Mouse (Mus musculus) liver, embryonic 14.5 days (tissue): ENCODE data around the gene Slc25a23. TPM values are rescaled to one million over a fixed set of nuclear protein-coding genes. Genes with fewer than 3 reads are reported as not detected.

ENCODE experiments used
- ATAC-seq: fragments of 200-750 bp; cut with Nextera tagmentation; 2 replicates; pipeline ENCODE4 v1.8.0; 2017; ENCODE audit warnings: moderate number of reproducible peaks, mild to moderate bottlenecking, moderate library complexity; ENCODE audit not compliant: insufficient read depth
- DNase-seq, 3 experiments: peaks; one replicate each; pipeline ENCODE4 v3.0.0-alpha.2; 2012 to 2013; ENCODE audit warnings: low read depth in 3 of 3, low spot score in 3 of 3
- H3K27ac ChIP-seq: fragments of 300-500 bp; sonication (generic); 2 replicates; pipeline ENCODE4 v1.5.1; 2014; ENCODE audit warnings: moderate library complexity, mild to moderate bottlenecking, control low read depth, inconsistent platforms
- H3K27me3 ChIP-seq: fragments of 300-500 bp; sonication (generic); 2 replicates; pipeline ENCODE4 v1.6.1; 2014; ENCODE audit warnings: mild to moderate bottlenecking, low read length, moderate library complexity; ENCODE audit not compliant: control insufficient read depth, insufficient read depth
- H3K36me3 ChIP-seq: fragments of 300-500 bp; sonication (generic); replicated peaks from 2 replicates; pipeline ENCODE4 v1.6.1; 2014; ENCODE audit warnings: low read depth; ENCODE audit not compliant: control insufficient read depth, insufficient read depth
- H3K4me1 ChIP-seq, 2 experiments: fragments of 200-500 bp in 1 of 2; fragments of 300-500 bp in 1 of 2; sonication (generic) in 1 of 2; replicated peaks; 2 replicates each; pipeline ENCODE4 v1.6.1; 2012 to 2014; ENCODE audit warnings: antibody characterized with exemption in 1 of 2, inconsistent platforms in 1 of 2, low read length in 1 of 2; ENCODE audit not compliant: control insufficient read depth in 2 of 2, insufficient read depth in 2 of 2
- H3K4me2 ChIP-seq: fragments of 300-500 bp; sonication (generic); 2 replicates; pipeline ENCODE4 v1.6.1; 2014; ENCODE audit warnings: low read depth, mild to moderate bottlenecking, control low read depth, moderate library complexity
- H3K4me3 ChIP-seq, 2 experiments: fragments of 200-500 bp in 1 of 2; fragments of 300-500 bp in 1 of 2; sonication (generic) in 1 of 2; 2 replicates each; pipeline ENCODE4 v1.5.1; 2012 to 2014; ENCODE audit warnings: low read depth in 2 of 2, low read length in 2 of 2, mild to moderate bottlenecking in 2 of 2, control low read depth in 1 of 2, inconsistent platforms in 1 of 2, moderate library complexity in 1 of 2; ENCODE audit not compliant: insufficient read depth in 1 of 2
- H3K9ac ChIP-seq: fragments of 300-500 bp; sonication (generic); replicated peaks from 2 replicates; pipeline ENCODE4 v1.6.1; 2014; ENCODE audit warnings: mild to moderate bottlenecking, control low read depth, moderate library complexity
- H3K9me3 ChIP-seq: fragments of 300-500 bp; sonication (generic); 2 replicates; pipeline ENCODE4 v1.6.1; 2016; ENCODE audit warnings: low read length, mixed read lengths; ENCODE audit not compliant: control insufficient read depth
- CTCF ChIP-seq: IDR thresholded peaks from 2 replicates; pipeline ENCODE4 v1.5.1; 2016; ENCODE audit warnings: antibody characterized with exemption, low read depth, control low read depth
- EP300 ChIP-seq: IDR thresholded peaks from 2 replicates; pipeline ENCODE4 v1.6.1; 2016; ENCODE audit warnings: antibody characterized with exemption, low read depth
- WGBS: fragments of 180-500 bp; shearing (Covaris S2); extraction: QIAGEN DNeasy Blood & Tissue Kit; methylation state at CpG from one replicate; pipeline ENCODE4 v1.1.7; 2014; ENCODE audit not compliant: insufficient replicate concordance; 5-methylcytosine and 5-hydroxymethylcytosine counted together
- polyA plus RNA-seq, 2 experiments: library from polyadenylated mRNA; depleted of rRNA in 1 of 2; stranded (reverse) in 1 of 2; unstranded in 1 of 2; fragments of >200 nt; fragmentation: Nextera tagmentation in 1 of 2; extraction: Ambion mirVana in 1 of 2; gene quantifications; 2 replicates each; pipeline versions ENCODE4 v1.2.1 to v1.2.3; 2012 to 2014

Slc25a23 gene
- polyA plus RNA-seq, 2 experiments = 4.7 to 8.8 TPM

DNA sequence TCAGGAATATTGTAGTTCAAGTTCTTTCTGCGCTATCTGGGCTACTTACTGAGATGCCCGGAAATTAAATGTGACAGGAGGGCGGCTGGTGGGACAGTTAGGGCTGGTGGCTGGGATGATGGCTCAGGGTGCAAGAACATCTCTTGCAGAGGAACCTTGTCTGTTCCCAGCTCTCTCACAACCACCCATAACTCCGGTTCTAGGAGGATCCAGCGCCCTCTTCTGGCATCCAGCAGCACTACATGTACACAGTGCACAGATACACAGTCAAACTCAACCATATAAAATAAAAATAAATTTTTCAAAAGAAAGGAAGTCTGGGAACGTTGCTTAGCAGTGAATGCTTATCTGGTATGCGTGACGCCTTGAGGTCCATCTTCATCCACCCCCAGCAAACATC is 20.7 kb downstream of the Slc25a23 start:
- no peak for TF ChIP-seq EP300
- TF ChIP-seq CTCF = peak; percentile 61
- no peak for DNase-seq
- Histone ChIP-seq H3K4me3 (no peak overlapping the region), H3K36me3 (no peaks in the 10 kb centered on the region), H3K27ac (no peak overlapping the region), H3K4me1 (no peaks in the 10 kb centered on the region), H3K9me3 (no peaks in the 10 kb centered on the region), H3K9ac (no peak overlapping the region), H3K4me2 (no peak overlapping the region), H3K27me3 (no peaks in the 10 kb centered on the region)
- WGBS = 29% methylated on average over 8 of the region's 8 CpGs
- no peak for ATAC-seq

- Histone ChIP-seq H3K9me3 (no peaks in the 10 kb centered on the region), H3K4me3 (peak overlapping the region in 1 of 2 experiments; percentile 61; a peak in 2 of 4 replicates), H3K36me3 (peaks cover 12% of the 10 kb centered on the region), H3K27me3 (no peaks in the 10 kb centered on the region), H3K4me1 (peaks cover 20 to 21% of the 10 kb centered on the region in 2 experiments), H3K9ac (peak overlapping the region; percentile 84; the same call in 1 of the 2 replicates), H3K4me2 (peak overlapping the region; percentile 94), H3K27ac (peak overlapping the region; percentile 88)
- DNase-seq (no peak), ATAC-seq (no peak)
- TF ChIP-seq EP300 = no peak
- TF ChIP-seq CTCF = 0 out of 2 replicates have a peak, but pooled peaks have one; percentile 31
- WGBS = 74% methylated on average over 4 of the region's 4 CpGs
These were observed 26.8 kb downstream of the Slc25a23 start for GRCm38 (mm10) chr17:57032854-57033253.

DNA sequence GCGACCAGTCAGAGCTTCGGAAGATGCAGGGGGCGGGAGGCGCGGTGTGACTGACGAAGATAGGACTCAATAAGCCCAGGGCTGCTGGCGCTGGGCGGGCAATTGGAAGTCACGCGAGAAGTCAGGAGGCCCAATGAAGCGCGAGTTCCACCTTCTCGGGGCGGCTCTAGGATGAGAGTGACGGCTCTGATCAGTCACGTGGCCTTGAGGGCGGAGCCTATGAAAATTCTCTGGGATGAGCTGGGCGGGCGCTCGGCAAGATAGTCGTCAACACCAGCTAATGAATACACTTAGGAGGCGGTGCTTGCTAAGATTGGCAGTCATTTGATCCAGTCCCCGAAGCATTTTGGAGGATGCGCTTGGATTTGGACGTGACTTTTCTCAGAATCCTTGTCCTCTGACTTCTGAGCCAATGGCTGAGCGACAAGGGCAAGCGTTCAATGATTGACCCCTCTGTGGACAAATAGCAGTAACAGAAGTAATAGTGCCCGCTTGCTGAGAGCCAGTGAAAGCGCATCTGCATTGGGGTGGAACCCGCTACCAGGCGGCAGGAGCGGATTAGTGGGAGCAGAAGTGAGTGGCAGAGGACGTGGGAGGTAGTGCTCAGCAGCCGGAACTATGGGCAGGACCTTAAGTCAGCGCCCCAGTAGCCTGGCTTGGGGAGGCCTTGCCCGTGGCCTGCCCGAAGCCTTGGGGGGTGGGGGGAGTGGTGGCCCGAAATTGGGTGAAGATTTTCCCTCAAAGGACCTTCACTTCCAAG is 27.8 kb downstream of the Slc25a23 start:
- H3K9me3 ChIP-seq = no peaks in the 10 kb centered on the region
- TF ChIP-seq EP300 (peak; percentile 53), CTCF (no peak)
- H3K36me3 ChIP-seq = peaks cover 21% of the 10 kb centered on the region
- no peaks in the 10 kb centered on the region for H3K27me3 ChIP-seq
- peaks cover 23 to 27% of the 10 kb centered on the region in 2 experiments for H3K4me1 ChIP-seq
- H3K9ac ChIP-seq = peak overlapping the region; percentile 84
- H3K27ac ChIP-seq = peak overlapping the region; percentile 88
- peak overlapping the region; percentile 65 to 90 for H3K4me3 ChIP-seq
- WGBS = under 1% methylated on average over 38 of the region's 38 CpGs
- peak overlapping the region; percentile 94 for H3K4me2 ChIP-seq
- ATAC-seq = peak; percentile 85
- DNase-seq = peak; percentile 100

DNA sequence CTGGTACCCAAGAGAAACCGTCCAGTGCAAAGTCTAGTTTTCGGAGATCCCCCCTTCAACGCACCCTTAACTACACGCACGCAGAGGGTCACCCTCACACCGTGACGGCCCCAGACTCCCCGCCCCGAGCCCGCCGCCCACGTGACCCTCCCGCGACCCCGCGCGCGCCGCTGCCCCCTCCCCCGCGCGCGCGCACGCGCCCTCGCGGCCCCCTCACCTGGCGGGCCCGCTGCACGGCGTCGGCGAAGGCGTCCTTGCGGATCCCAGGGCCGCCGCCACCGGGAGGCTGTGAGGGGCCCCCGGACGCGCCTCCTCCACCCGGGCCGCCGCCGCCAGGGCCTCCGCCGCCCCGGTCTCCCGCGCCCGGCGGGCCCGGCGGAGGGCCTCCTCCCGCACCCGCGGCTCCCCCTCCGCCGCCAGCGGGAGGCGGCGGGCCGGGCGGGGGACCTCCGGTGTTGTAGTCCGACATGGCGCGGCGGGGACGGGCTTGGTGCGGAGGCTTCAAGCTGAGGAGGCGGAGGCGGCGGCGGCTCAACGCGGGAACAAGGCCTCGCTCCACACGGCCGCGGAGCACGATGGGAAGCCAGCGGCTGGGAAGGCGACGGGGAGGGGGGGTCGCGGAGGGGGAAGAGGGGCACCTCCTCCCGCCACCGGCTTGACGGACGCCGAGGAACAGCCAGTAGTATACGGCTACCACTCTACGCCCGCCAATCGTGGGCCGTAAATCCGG is 28.6 kb downstream of the Slc25a23 start, which contains the start of gene Khsrp:
TSS of gene Khsrp (minus strand) at position 592 of the 730 bp plus-strand sequence.
- DNase-seq = no peak
- H3K27me3 ChIP-seq = no peaks in the 10 kb centered on the region
- no peak for TF ChIP-seq CTCF
- TF ChIP-seq EP300 = no peak
- H3K9me3 ChIP-seq = no peaks in the 10 kb centered on the region
- H3K4me1 ChIP-seq = peaks cover 23 to 29% of the 10 kb centered on the region in 2 experiments
- peak within 1 kb of the TSS; percentile 88 for H3K27ac ChIP-seq
- no peak for ATAC-seq
- H3K36me3 ChIP-seq = peaks cover 28% of the 10 kb centered on the region
- peak within 1 kb of the TSS; percentile 86 for H3K9ac ChIP-seq
- peak within 1 kb of the TSS; percentile 90 to 97 for H3K4me3 ChIP-seq
- under 1% methylated on average over 97 of the region's 99 CpGs for WGBS
- H3K4me2 ChIP-seq = peak within 1 kb of the TSS; percentile 98

- H3K4me1 ChIP-seq = peaks cover 23 to 29% of the 10 kb centered on the region in 2 experiments
- H3K36me3 ChIP-seq = peaks cover 42% of the 10 kb centered on the region
- peak; percentile 63 to 68 (median 66) for DNase-seq
- 15% methylated on average over 8 of the region's 8 CpGs for WGBS
- peak overlapping the region; percentile 86 for H3K9ac ChIP-seq
- no peaks in the 10 kb centered on the region for H3K9me3 ChIP-seq
- peak overlapping the region; percentile 28 for H3K27ac ChIP-seq
- H3K4me3 ChIP-seq = peak overlapping the region; percentile 90 to 97
- ATAC-seq = no peak
- no peaks in the 10 kb centered on the region for H3K27me3 ChIP-seq
- TF ChIP-seq CTCF (no peak), EP300 (no peak)
- H3K4me2 ChIP-seq = peak overlapping the region; percentile 98
These were observed 30.0 kb downstream of the Slc25a23 start for GRCm38 (mm10) chr17:57029691-57030090.
